Mouse (Mus musculus) olfactory bulb, adult 2 months (tissue): ENCODE data around the gene Mapkap1.

Experiments used
- CTCF ChIP-seq: fragments of 200-500 bp; IDR thresholded peaks from 2 replicates; pipeline ENCODE4 v1.5.1; 2012; ENCODE audit warnings: low read depth, mild to moderate bottlenecking, low read length, moderate library complexity; ENCODE audit not compliant: insufficient read depth
- POLR2A ChIP-seq: fragments of 200-500 bp; IDR thresholded peaks from 2 replicates; pipeline ENCODE4 v1.6.1; 2012; ENCODE audit warnings: mild to moderate bottlenecking, low read depth, low read length, moderate library complexity; ENCODE audit not compliant: insufficient read depth

- TF ChIP-seq CTCF (no peak), POLR2A (no peak)
These were observed 194.2 kb downstream of the Mapkap1 start for GRCm38 (mm10) chr2:34600734-34601133.
